In genomic region chr5:91434723-91435658, GRCm38 (mm10) we compare ENCODE assay signal across 12 mouse cellular contexts. TPM values are rescaled to one million over a fixed set of nuclear protein-coding genes. Genes with fewer than 3 reads are reported as not detected.
DNase-seq lines count a peak whose midpoint lies in the region; ATAC-seq lines count a peak whose summit lies in the region.
"Had no signal": no experiment of that assay in that cellular context is flagged by ENCODE, and none has a peak within 500 bp of the region (broad histone marks: within the 10 kb centered on the region; RNA-seq: fewer than 3 reads in every experiment).

No protein-coding gene starts in this region.

- WGBS in heart, embryonic 11.5 days (ENCODE audit: insufficient replicate concordance) = 55% methylated on average over 6 of the region's 6 CpGs

- no peaks in the 10 kb centered on the region for H3K4me1 ChIP-seq in heart, embryonic 11.5 days (ENCODE audit: control insufficient read depth, insufficient read depth, low read length)
- no peaks in the 10 kb centered on the region for H3K4me1 ChIP-seq in megakaryocyte, embryonic 14.5 days

- no peak overlapping the region for H3K27ac ChIP-seq in heart, embryonic 11.5 days (ENCODE audit: low read depth, low read length)

- ATAC-seq in heart, embryonic 11.5 days (replicated peaks; ENCODE audit: insufficient number of reproducible peaks, low FRiP score, low TSS enrichment) = peak; percentile 46; the same call in 1 of the 2 replicates
- ATAC-seq in megakaryocyte, adult 5-6 weeks (ENCODE audit: poor library complexity, severe bottlenecking) = no peak

- H3K27me3 ChIP-seq in heart, embryonic 11.5 days (ENCODE audit: control insufficient read depth, insufficient read depth, low read length) = no peaks in the 10 kb centered on the region
- peaks cover 4% of the 10 kb centered on the region for H3K27me3 ChIP-seq in megakaryocyte, embryonic 14.5 days (replicated peaks)

- H3K4me3 ChIP-seq in heart, embryonic 11.5 days (ENCODE audit: low read depth, low read length) = no peak overlapping the region
- peak overlapping the region; percentile 39 for H3K4me3 ChIP-seq in megakaryocyte, embryonic 14.5 days (replicated peaks)

- intact Hi-C loops in heart, postnatal 10 days (cut with DNase I) = no loop called here

- peak; percentile 34 to 54 for DNase-seq in cerebellum, postnatal 10 days
- DNase-seq in cerebellum, adult 9-11 months = no peak
- DNase-seq in heart, postnatal 10 days = no peak
- peak; percentile 25 for DNase-seq in mesoderm, embryonic 11.5 days (ENCODE audit: low read depth, low spot score)
- DNase-seq in right cerebral cortex, postnatal 14 days = no peak
- DNase-seq: adrenal gland, adult 8-10 months; gastrocnemius, postnatal 14 days; kidney, adult 2 months; layer of hippocampus, adult 9-11 months had no signal

- no peaks in the 10 kb centered on the region for H3K36me3 ChIP-seq in heart, embryonic 11.5 days (ENCODE audit: control insufficient read depth, insufficient read depth, low read length)
- no peaks in the 10 kb centered on the region for H3K36me3 ChIP-seq in megakaryocyte, embryonic 14.5 days (replicated peaks; ENCODE audit: low read length)

- H3K9ac ChIP-seq in heart, embryonic 11.5 days (ENCODE audit: low read depth, low read length) = no peak overlapping the region

- no peak overlapping the region for H3K4me2 ChIP-seq in heart, embryonic 11.5 days

- no peaks in the 10 kb centered on the region for H3K9me3 ChIP-seq in heart, embryonic 11.5 days (replicated peaks; ENCODE audit: control insufficient read depth, low read length)
- H3K9me3 ChIP-seq in megakaryocyte, embryonic 14.5 days = no peaks in the 10 kb centered on the region

RNA-seq across cellular contexts. Expression of gene Btc, which starts 32.2 kb away (rescaled TPM):
- 0.77 and 1.3 TPM in 2 replicates for polyA plus RNA-seq in heart, embryonic 11.5 days (2014; fragmentation: Nextera tagmentation; extraction: Ambion mirVana)
- total RNA-seq in heart, postnatal 10 days (2021) = 1 to 10 TPM; 1.4 to 1.6 TPM
- polyA plus RNA-seq in megakaryocyte, embryonic 14.5 days (2012; ENCODE audit: insufficient read depth, low replicate concordance) = not detected in 2 replicates
- total RNA-seq in megakaryocyte, adult 5-6 weeks (2015) = not detected in 2 replicates
- total RNA-seq in megakaryocyte, adult 5-6 weeks (2017) = not detected in 2 replicates

Comparison
In these comparisons a context has a peak if more than half of its experiments do, and no peak if none do; other contexts are left out.
1. DNase-seq: peak in cerebellum, postnatal 10 days (2 of 2) and mesoderm, embryonic 11.5 days (single experiment); none in cerebellum, adult 9-11 months (single experiment), heart, postnatal 10 days (0 of 2) and right cerebral cortex, postnatal 14 days (single experiment).